Mouse (Mus musculus) leukemia stem cell, adult 10-12 weeks (primary cell): ENCODE data around the gene Lepr. TPM values are rescaled to one million over a fixed set of nuclear protein-coding genes. Genes with fewer than 3 reads are reported as not detected.

Experiments used
- polyA plus RNA-seq: library from polyadenylated mRNA; stranded (reverse); fragments of >175 nt; gene quantifications from 2 replicates; pipeline ENCODE4 v1.2.3, GENCODE M21; 2012; ENCODE audit warnings: low replicate concordance

Gene Lepr
- polyA plus RNA-seq, result 0.17 and 0.23 TPM in 2 replicates

GRCm38 (mm10) chr4:101717367-101718121, at the start of gene Lepr:
Lepr (plus strand) TSS chr4:101717404.

GRCm38 (mm10) chr4:101843923-101844322, 126.7 kb downstream of the Lepr start, which contains the start of gene B020004J07Rik:
B020004J07Rik (minus strand) TSS chr4:101844023.

Other genes starting within 250 kb of the Lepr start
- gene Dnajc6, start 220.8 kb upstream of the Lepr start, polyA plus RNA-seq, result 2.4 and 22.6 TPM in 2 replicates
- 3.2 and 16.4 TPM in 2 replicates for gene Leprot, start 69.7 kb upstream of the Lepr start, polyA plus RNA-seq
- gene B020004J07Rik, start 126.6 kb downstream of the Lepr start, polyA plus RNA-seq, result not detected in 2 replicates
- not detected in 2 replicates for gene C130073F10Rik, start 176.4 kb downstream of the Lepr start, polyA plus RNA-seq
- not detected in 2 replicates for gene Gm12800, start 191.7 kb downstream of the Lepr start, polyA plus RNA-seq
- gene Gm12794, start 223.0 kb downstream of the Lepr start, polyA plus RNA-seq, result not detected in 2 replicates